Mouse (Mus musculus) intestine, embryonic 16.5 days (tissue): ENCODE measurements around the gene Tln2. TPM values are rescaled to one million over a fixed set of nuclear protein-coding genes. Genes with fewer than 3 reads are reported as not detected.
A peak's percentile ranks its signal among the peaks of the same experiment; 100 is the strongest.

ENCODE experiments used
- ATAC-seq: fragments of 200-750 bp; cut with Nextera tagmentation; 2 replicates; pipeline ENCODE4 v1.8.0; 2017; ENCODE audit warnings: moderate TSS enrichment, moderate library complexity
- H3K27ac ChIP-seq: fragments of 300-500 bp; sonication (generic); 2 replicates; pipeline ENCODE4 v1.5.1; 2014; ENCODE audit warnings: mild to moderate bottlenecking, low read length
- H3K27me3 ChIP-seq: fragments of 300-500 bp; sonication (generic); replicated peaks from 2 replicates; pipeline ENCODE4 v1.6.1; 2014; ENCODE audit warnings: low read length, control low read depth, mixed read lengths; ENCODE audit not compliant: control insufficient read depth, insufficient read depth
- H3K36me3 ChIP-seq: fragments of 300-500 bp; sonication (generic); 2 replicates; pipeline ENCODE4 v1.6.1; 2014; ENCODE audit warnings: low read length, control low read depth; ENCODE audit not compliant: control insufficient read depth, insufficient read depth
- H3K4me1 ChIP-seq: fragments of 300-500 bp; sonication (generic); 2 replicates; pipeline ENCODE4 v1.6.1; 2014; ENCODE audit warnings: low read length, control low read depth, mixed read lengths; ENCODE audit not compliant: control insufficient read depth, insufficient read depth
- H3K4me2 ChIP-seq: fragments of 300-500 bp; sonication (generic); 2 replicates; pipeline ENCODE4 v1.6.1; 2014; ENCODE audit warnings: low read depth, low read length, control low read depth
- H3K4me3 ChIP-seq: fragments of 300-500 bp; sonication (generic); 2 replicates; pipeline ENCODE4 v1.5.1; 2014; ENCODE audit warnings: mild to moderate bottlenecking, low read length
- H3K9ac ChIP-seq: fragments of 300-500 bp; sonication (generic); 2 replicates; pipeline ENCODE4 v1.6.1; 2014; ENCODE audit warnings: low read depth, low read length
- H3K9me3 ChIP-seq: fragments of 300-500 bp; sonication (generic); 2 replicates; pipeline ENCODE4 v1.6.1; 2016; ENCODE audit warnings: low read length, control low read depth; ENCODE audit not compliant: control insufficient read depth
- WGBS: fragments of 180-500 bp; shearing (Covaris S2); extraction: QIAGEN DNeasy Blood & Tissue Kit; methylation state at CpG from one replicate; pipeline ENCODE4 v1.1.7; 2014; 5-methylcytosine and 5-hydroxymethylcytosine counted together
- polyA plus RNA-seq: library from polyadenylated mRNA; unstranded; fragments of >200 nt; fragmentation: Nextera tagmentation; extraction: Ambion mirVana; gene quantifications from 2 replicates; pipeline ENCODE4 v1.2.1, GENCODE M21; 2015

The Tln2 gene
- polyA plus RNA-seq, 1 experiment from 2014 or later = 19.8 TPM

DNA sequence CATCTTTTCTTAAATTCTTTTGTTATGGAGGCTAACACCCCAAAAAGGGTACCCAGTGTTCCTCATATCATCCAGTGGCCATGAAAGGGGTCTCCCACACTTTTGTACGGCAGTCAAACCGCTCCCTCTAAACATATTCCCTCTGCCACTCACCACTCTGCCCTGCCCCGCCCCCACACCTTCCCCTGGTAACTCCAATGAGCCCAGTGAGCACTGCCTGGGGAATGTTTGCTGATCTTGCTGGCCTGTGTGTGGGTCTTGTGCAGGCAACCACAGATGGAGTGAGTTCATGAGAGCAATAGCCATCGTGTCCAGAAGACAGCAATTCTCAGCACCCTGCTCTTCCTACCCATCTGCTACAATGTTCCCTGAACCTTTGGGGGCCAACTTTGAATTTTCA lies 354.3 kb downstream of the Tln2 start:
- Histone ChIP-seq H3K4me3 (no peak overlapping the region), H3K9me3 (no peaks in the 10 kb centered on the region), H3K36me3 (no peaks in the 10 kb centered on the region), H3K4me1 (no peaks in the 10 kb centered on the region), H3K27ac (no peak overlapping the region), H3K9ac (no peak overlapping the region), H3K4me2 (no peak overlapping the region), H3K27me3 (no peaks in the 10 kb centered on the region)
- no peak for ATAC-seq
- 47% methylated on average over 4 of the region's 4 CpGs for WGBS

DNA sequence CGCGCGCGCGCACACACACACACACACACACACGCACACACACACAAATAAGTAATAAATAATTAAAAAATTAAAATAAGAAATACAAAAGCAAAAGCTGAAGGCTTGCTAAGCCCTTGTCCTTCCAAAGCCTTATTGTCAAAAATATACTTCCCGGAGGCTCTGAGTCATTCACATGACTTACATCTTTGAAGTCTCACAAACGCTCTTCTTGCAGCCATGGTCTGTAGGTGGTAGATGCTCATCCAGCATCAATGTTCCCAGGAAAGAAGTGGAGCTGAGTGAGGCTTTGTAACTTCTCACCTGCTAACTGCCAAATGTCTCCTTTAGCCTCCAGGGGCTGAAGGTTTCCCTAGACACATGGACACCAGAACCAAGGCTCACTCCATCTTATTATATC lies 362.9 kb downstream of the Tln2 start:
- H3K9ac ChIP-seq = no peak overlapping the region
- H3K4me1 ChIP-seq = no peaks in the 10 kb centered on the region
- no peak for ATAC-seq
- no peak overlapping the region for H3K27ac ChIP-seq
- H3K36me3 ChIP-seq = no peaks in the 10 kb centered on the region
- H3K4me3 ChIP-seq = no peak overlapping the region
- H3K27me3 ChIP-seq = no peaks in the 10 kb centered on the region
- WGBS = 92% methylated on average over 8 of the region's 8 CpGs
- no peak overlapping the region for H3K4me2 ChIP-seq
- H3K9me3 ChIP-seq = no peaks in the 10 kb centered on the region

DNA sequence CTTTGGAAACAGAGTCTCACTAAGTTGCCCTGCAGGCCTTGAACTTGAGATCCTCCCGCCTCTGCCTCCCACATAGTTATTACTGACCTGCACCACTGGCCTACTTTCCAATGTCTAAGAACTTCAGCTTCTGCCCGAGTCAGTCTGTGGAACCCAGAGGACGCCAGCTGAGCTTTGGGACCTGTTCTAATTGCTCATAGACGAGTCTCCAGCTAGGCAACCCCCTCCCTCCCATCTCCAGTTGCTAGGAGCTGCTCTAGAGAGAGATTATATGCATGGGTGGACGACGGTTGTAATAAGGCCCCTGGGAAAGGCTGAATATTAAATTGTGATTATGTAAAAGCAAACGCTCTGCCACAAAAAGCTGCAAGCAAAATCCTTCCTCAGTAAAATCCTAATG lies 364.2 kb downstream of the Tln2 start:
- Histone ChIP-seq H3K9me3 (no peaks in the 10 kb centered on the region), H3K27ac (no peak overlapping the region), H3K4me3 (no peak overlapping the region), H3K27me3 (no peaks in the 10 kb centered on the region), H3K36me3 (no peaks in the 10 kb centered on the region), H3K9ac (no peak overlapping the region), H3K4me1 (peaks cover 2% of the 10 kb centered on the region; the same call in 1 of the 2 replicates), H3K4me2 (no peak overlapping the region)
- WGBS = 70% methylated on average over 7 of the region's 7 CpGs
- no peak for ATAC-seq

DNA sequence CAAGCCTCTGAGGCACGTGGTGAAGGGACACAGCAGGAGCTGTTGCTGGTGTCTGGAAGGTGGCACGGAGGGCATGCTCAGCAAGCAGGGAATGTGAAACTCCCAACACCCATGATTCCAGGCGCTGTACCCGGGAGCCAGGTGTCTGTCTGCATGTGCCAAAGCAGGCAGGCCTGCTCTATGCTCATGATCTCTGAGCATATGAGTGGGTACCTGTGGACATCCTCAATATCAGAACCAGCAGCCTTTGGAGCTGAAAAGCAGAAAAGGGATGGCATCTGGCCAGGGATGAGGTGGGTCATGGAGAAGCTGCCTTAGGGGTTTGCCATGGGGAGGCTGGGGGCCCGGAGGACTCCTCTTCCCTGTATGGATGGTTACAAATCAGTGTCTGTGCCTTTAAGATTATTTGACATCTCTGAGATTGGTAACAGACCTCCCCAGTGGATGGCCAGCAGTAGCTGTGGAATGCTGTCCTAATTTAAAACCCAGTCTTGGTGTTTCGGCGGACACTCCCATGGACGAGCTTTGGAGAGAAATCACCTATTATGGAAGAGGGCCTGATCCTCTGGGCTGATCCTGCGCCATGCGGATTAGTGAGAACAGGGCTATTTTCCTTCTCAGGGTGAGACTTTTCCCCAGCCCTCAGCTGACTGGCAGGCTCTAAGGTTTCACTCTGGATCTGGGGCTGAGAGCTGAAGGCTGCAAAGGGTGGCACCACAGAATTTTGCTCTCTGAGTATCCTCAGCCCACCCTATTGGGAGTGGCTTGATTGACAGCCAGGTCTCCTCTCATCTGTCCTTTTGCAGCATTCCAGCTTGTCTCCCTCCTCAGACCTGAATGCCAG lies 367.8 kb downstream of the Tln2 start:
- Histone ChIP-seq H3K9me3 (no peaks in the 10 kb centered on the region), H3K27me3 (no peaks in the 10 kb centered on the region), H3K36me3 (no peaks in the 10 kb centered on the region), H3K4me3 (no peak overlapping the region), H3K4me2 (no peak overlapping the region), H3K4me1 (peaks cover 2% of the 10 kb centered on the region; the same call in 1 of the 2 replicates), H3K27ac (peak overlapping the region; percentile 67), H3K9ac (no peak overlapping the region)
- ATAC-seq = peak; percentile 73
- 52% methylated on average over 10 of the region's 10 CpGs for WGBS

DNA sequence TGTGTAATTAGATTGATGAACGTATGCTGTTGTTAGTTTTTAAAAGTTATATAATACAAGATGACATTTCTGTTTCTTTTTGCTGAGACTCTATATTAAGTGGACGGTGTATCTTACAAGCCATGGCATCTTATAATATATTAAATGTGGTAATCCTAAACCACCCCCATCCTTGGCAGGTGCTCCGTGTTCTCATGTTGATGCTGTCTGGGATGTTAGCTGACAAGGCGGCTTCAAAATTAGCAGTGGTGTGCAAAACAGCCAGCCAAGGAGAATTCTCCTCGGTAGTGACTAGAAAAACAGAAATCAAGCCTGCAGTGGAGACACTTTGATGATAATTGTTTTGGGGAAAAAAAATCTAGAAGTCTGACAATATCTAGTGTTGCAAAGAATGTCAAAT lies 371.8 kb downstream of the Tln2 start:
- 74% methylated on average over 5 of the region's 5 CpGs for WGBS

DNA sequence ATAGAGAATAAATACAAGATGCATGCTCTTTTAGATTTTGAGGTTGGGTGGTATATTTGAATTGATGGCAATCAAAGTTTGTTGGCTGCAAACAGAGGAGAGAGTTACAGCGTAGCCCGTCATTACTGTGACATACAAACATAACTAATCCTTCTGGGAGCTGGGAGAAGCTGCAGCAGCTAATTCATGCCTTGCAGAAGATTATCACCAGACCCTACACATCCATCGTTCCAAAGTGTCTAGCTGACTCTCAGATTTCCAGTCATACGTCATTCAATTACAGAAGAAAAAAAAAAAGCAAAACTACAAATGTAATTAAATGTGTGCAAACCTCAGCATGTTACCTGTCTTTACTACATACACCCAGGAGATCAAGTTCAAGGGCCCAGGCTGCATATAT lies 372.3 kb downstream of the Tln2 start:
- no peaks in the 10 kb centered on the region for H3K9me3 ChIP-seq
- H3K4me3 ChIP-seq = no peak overlapping the region
- H3K4me1 ChIP-seq = peaks cover 4% of the 10 kb centered on the region; the same call in 1 of the 2 replicates
- no peaks in the 10 kb centered on the region for H3K27me3 ChIP-seq
- no peak overlapping the region for H3K9ac ChIP-seq
- no peaks in the 10 kb centered on the region for H3K36me3 ChIP-seq
- H3K4me2 ChIP-seq = no peak overlapping the region
- 37% methylated on average over 4 of the region's 4 CpGs for WGBS
- H3K27ac ChIP-seq = no peak overlapping the region
- ATAC-seq = no peak

More for the DNA sequence above, 371.8 kb downstream of the Tln2 start:
- Histone ChIP-seq H3K9ac (no peak overlapping the region), H3K4me2 (no peak overlapping the region), H3K27ac (no peak overlapping the region), H3K27me3 (no peaks in the 10 kb centered on the region), H3K4me3 (no peak overlapping the region), H3K9me3 (no peaks in the 10 kb centered on the region), H3K36me3 (no peaks in the 10 kb centered on the region), H3K4me1 (peaks cover 2% of the 10 kb centered on the region; the same call in 1 of the 2 replicates)
- ATAC-seq = no peak

DNA sequence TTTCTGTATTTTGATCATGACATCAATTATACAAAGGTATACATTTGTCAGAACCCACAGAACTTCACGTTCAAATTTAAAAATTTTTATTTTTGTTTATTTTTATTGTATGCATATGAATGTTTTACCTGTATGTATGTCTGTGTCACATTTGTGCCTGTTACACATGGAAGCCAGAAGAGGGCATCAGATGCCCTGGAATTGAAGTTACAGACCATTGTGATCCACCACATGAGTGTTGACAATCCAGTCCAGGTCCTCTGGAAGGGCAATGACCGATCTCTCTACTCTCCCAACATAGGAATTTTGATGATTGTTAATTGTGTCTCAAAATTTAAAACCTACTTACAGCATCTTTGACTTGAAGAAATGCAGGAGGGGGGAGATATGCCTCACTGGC lies 374.9 kb downstream of the Tln2 start:
- H3K4me3 ChIP-seq = no peak overlapping the region
- H3K27me3 ChIP-seq = no peaks in the 10 kb centered on the region
- no peak overlapping the region for H3K9ac ChIP-seq
- no peak overlapping the region for H3K4me2 ChIP-seq
- no peak for ATAC-seq
- WGBS = 86% methylated on average over 2 of the region's 2 CpGs
- H3K27ac ChIP-seq = no peak overlapping the region
- no peaks in the 10 kb centered on the region; the same call in 1 of the 2 replicates for H3K9me3 ChIP-seq
- peaks cover 2% of the 10 kb centered on the region; the same call in 1 of the 2 replicates for H3K4me1 ChIP-seq
- H3K36me3 ChIP-seq = no peaks in the 10 kb centered on the region

DNA sequence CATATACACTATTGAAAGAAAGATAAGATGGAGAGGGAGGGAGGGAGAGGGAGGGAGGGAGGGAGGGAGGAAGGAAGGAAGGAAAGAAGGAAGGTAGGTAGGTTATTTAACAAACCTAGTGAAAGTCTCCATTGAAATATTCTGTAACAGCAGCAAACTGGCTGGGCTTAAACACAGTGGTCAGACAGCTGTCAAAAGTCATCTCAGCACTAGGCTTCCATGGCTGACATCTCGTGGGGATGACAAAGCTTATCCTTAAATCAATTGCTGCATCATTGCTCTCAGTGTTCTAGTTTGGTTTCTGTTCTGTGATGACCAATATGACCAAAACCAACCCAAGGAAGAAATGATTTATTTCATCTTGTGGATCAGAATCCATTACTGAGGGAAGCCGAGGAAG lies 376.0 kb downstream of the Tln2 start:
- Histone ChIP-seq H3K4me3 (no peak overlapping the region), H3K27me3 (no peaks in the 10 kb centered on the region), H3K36me3 (no peaks in the 10 kb centered on the region), H3K4me2 (no peak overlapping the region), H3K27ac (no peak overlapping the region), H3K9ac (no peak overlapping the region), H3K4me1 (peaks cover 6% of the 10 kb centered on the region; the same call in 1 of the 2 replicates), H3K9me3 (no peaks in the 10 kb centered on the region; the same call in 1 of the 2 replicates)
- WGBS = 91% methylated on average over 2 of the region's 2 CpGs
- no peak for ATAC-seq

DNA sequence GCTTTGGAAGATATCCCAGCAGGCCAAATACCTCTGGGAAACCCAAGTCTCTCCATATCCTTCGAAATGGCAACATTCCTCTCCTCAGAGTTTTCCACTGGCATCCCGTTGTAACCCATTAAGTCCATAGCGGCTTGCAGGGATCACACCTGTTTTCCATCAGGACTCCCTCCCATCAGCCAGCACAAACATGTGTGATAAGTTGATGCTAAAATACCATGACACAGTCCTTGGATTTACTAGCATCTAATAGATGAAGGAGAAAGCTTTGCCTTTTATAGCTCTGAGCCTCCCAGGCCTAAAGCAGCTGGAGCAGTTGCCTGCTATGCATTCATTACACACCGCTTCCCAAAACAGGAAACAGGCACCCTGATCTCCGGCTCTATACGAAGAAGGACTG lies 377.5 kb downstream of the Tln2 start:
- no peak overlapping the region for H3K4me2 ChIP-seq
- no peaks in the 10 kb centered on the region for H3K27me3 ChIP-seq
- peak; percentile 54; the same call in 1 of the 2 replicates for ATAC-seq
- peak overlapping the region; percentile 63 for H3K27ac ChIP-seq
- no peaks in the 10 kb centered on the region; the same call in 1 of the 2 replicates for H3K9me3 ChIP-seq
- H3K4me1 ChIP-seq = peaks cover 11% of the 10 kb centered on the region; the same call in 1 of the 2 replicates
- 50% methylated on average over 6 of the region's 6 CpGs for WGBS
- H3K9ac ChIP-seq = no peak overlapping the region
- no peaks in the 10 kb centered on the region for H3K36me3 ChIP-seq
- H3K4me3 ChIP-seq = no peak overlapping the region
